Mouse (Mus musculus) kidney, adult 2 months (tissue): Measurements from ENCODE around the gene Rnf123.

ENCODE experiments used
- CTCF ChIP-seq: fragments of 200-500 bp; conservative IDR thresholded peaks from 2 replicates; pipeline ENCODE4 v1.5.1; 2011; ENCODE audit warnings: low read depth, mild to moderate bottlenecking, control low read depth, low read length, moderate library complexity, mixed read lengths; ENCODE audit not compliant: insufficient read depth, insufficient read length
- POLR2A ChIP-seq: fragments of 200-500 bp; IDR thresholded peaks from one replicate; pipeline ENCODE4 v1.6.1; 2011; ENCODE audit warnings: low read depth, low read length, control low read depth

DNA sequence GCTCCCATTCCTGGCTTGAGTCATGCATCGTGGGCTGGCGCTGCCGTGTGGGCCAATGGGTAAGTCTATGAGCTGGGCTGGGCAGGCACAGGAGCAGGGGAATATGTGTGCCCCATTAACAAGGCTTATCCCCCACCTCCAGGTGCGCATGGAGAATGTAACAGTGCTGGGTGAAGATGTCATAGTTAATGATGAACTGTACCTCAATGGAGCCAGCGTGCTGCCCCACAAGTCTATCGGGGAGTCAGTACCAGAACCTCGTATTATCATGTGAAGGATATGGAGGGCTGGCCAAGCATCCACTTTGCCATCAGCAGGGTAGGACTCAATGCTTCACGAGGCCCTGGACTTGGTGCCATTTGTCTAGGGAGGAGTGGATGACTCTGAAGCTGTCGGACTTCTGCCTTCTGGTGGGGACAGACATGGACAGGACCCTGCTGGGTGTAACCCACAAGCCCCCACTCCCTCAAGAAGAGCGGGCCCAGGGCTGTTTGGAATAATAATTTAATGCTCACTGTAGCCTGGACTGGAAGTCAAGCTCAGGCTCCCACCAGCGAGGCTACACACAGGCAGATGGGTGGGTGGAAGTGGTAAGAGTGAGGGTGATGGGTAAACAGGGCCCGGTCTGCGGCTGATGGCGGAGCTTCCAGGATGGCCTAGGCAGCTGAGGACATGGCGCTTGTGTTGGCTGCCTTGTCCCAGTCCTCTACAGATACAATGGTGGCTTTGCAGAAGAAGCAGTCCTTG is 31.8 kb downstream of the Rnf123 start:
- TF ChIP-seq CTCF (no peak), POLR2A (no peak)
